24 mouse cellular contexts compared by ENCODE assay signal in genomic region chr10:92308643-92309042, GRCm38 (mm10).
DNase-seq lines count a peak whose midpoint lies in the region; ATAC-seq and TF ChIP-seq lines count a peak whose summit lies in the region.
"Had no signal": no experiment of that assay in that cellular context is flagged by ENCODE, and none has a peak within 500 bp of the region (broad histone marks: within the 10 kb centered on the region; RNA-seq: fewer than 3 reads in every experiment).

No protein-coding gene starts in this region.

- TF ChIP-seq CTCF in gastrocnemius, adult 2 months (IDR thresholded peaks at IDR 0.05), result no peak

- H3K79me2 ChIP-seq in myocyte (ENCODE audit: control insufficient read depth, insufficient read depth), result no peaks in the 10 kb centered on the region

- no peak overlapping the region for H3K4me3 ChIP-seq in gastrocnemius, adult 2 months
- H3K4me3 ChIP-seq in myocyte, result no peak overlapping the region
- H3K4me3 ChIP-seq in forebrain, embryonic 11.5 days (ENCODE audit: low read depth, low read length), result no peak overlapping the region
- H3K4me3 ChIP-seq: heart, embryonic 10.5 days; hindbrain, embryonic 10.5 days; layer of hippocampus, adult 2 months; limb, embryonic 13.5 days; liver, embryonic 13.5 days; midbrain, embryonic 13.5 days; stomach, embryonic 15.5 days had no signal

- intact Hi-C loops in gastrocnemius, adult 2 months (cut with DNase I), result loop anchor here (1.0 kb wide), 1 partner anchor 706 kb away; no protein-coding TSS in a partner anchor
- intact Hi-C loops in gastrocnemius, postnatal 36 days (cut with DNase I), result loop anchor here (2.0 kb wide), 1 partner anchor 704 kb away; no protein-coding TSS in a partner anchor
- intact Hi-C loops in heart, postnatal 25 days (cut with DNase I), result loop anchor here (2.0 to 10.0 kb wide), 4 partner anchors 344 to 1036 kb away; no protein-coding TSS in a partner anchor

- H3K4me1 ChIP-seq in forebrain, embryonic 11.5 days (replicated peaks; ENCODE audit: control insufficient read depth, insufficient read depth, low read length), result no peaks in the 10 kb centered on the region
- H3K4me1 ChIP-seq: heart, embryonic 10.5 days; hindbrain, embryonic 10.5 days; limb, embryonic 13.5 days; liver, embryonic 13.5 days; stomach, embryonic 15.5 days had no signal

- no peak for TF ChIP-seq POLR2A in myocyte (IDR thresholded peaks at IDR 0.05; ENCODE audit: insufficient read length, low read depth)

- H3K9me3 ChIP-seq in forebrain, embryonic 11.5 days (ENCODE audit: control insufficient read depth, low read length), result no peaks in the 10 kb centered on the region
- H3K9me3 ChIP-seq: heart, embryonic 10.5 days; hindbrain, embryonic 10.5 days; limb, embryonic 13.5 days; liver, embryonic 13.5 days; midbrain, embryonic 13.5 days; stomach, embryonic 15.5 days had no signal

- H3K27me3 ChIP-seq in myocyte (ENCODE audit: control insufficient read depth, insufficient read depth, insufficient read length), result no peaks in the 10 kb centered on the region
- H3K27me3 ChIP-seq in forebrain, embryonic 11.5 days (ENCODE audit: control insufficient read depth, insufficient read depth, low read length), result no peaks in the 10 kb centered on the region
- H3K27me3 ChIP-seq: limb, embryonic 13.5 days; liver, embryonic 13.5 days; midbrain, embryonic 13.5 days; stomach, embryonic 15.5 days had no signal

- no peak for ATAC-seq in forebrain, embryonic 11.5 days (replicated peaks; ENCODE audit: low FRiP score)
- ATAC-seq: forebrain, embryonic 14.5 days; hindbrain, embryonic 16.5 days; midbrain, embryonic 13.5 days had no signal

- WGBS in forebrain, embryonic 11.5 days, result 91% methylated on average over 3 of the region's 3 CpGs

- H3K4me2 ChIP-seq in myocyte (ENCODE audit: low read depth), result no peak overlapping the region
- H3K4me2 ChIP-seq in forebrain, embryonic 11.5 days (ENCODE audit: low read depth, low read length, severe bottlenecking), result no peak overlapping the region
- H3K4me2 ChIP-seq: limb, embryonic 13.5 days; liver, embryonic 13.5 days; lung, embryonic 14.5 days; midbrain, embryonic 13.5 days; stomach, embryonic 15.5 days had no signal

- H3ac ChIP-seq in myocyte (ENCODE audit: control insufficient read depth, insufficient read length), result no peak overlapping the region

- no peak overlapping the region for H3K27ac ChIP-seq in gastrocnemius, adult 2 months
- H3K27ac ChIP-seq in forebrain, embryonic 11.5 days (ENCODE audit: low read depth, low read length), result no peak overlapping the region
- H3K27ac ChIP-seq: heart, embryonic 10.5 days; hindbrain, embryonic 10.5 days; layer of hippocampus, adult 2 months; limb, embryonic 13.5 days; liver, embryonic 13.5 days; macrophage; midbrain, embryonic 13.5 days; stomach, embryonic 15.5 days had no signal

- no peak overlapping the region for H3K9ac ChIP-seq in forebrain, embryonic 11.5 days (ENCODE audit: low read length)
- H3K9ac ChIP-seq: limb, embryonic 13.5 days; liver, embryonic 13.5 days; lung, embryonic 14.5 days; midbrain, embryonic 13.5 days; stomach, embryonic 15.5 days had no signal

- peak; percentile 34 for DNase-seq in gastrocnemius, adult 2 months
- DNase-seq in gastrocnemius, postnatal 36 days, result no peak
- DNase-seq in heart, adult 9 months (ENCODE audit: low spot score in 2 of 2), result peak; percentile 2 to 5
- no peak for DNase-seq in heart, postnatal 25 days (ENCODE audit: low spot score)
- peak; percentile 37 for DNase-seq in urinary bladder, postnatal 14 days (ENCODE audit: low spot score)
- DNase-seq in urinary bladder, adult 2 months (ENCODE audit: low spot score), result no peak
- DNase-seq in forebrain, embryonic 11.5 days (ENCODE audit: low spot score), result no peak
- DNase-seq: adrenal gland, adult 8-10 months; cerebellum, adult 8-10 months; cerebellum, postnatal 36 days; gastrocnemius, postnatal 14 days; liver, embryonic 13.5 days; right cerebral cortex, postnatal 14 days had no signal

- H3K36me3 ChIP-seq in myocyte (ENCODE audit: control insufficient read depth, insufficient read depth), result no peaks in the 10 kb centered on the region
- no peaks in the 10 kb centered on the region for H3K36me3 ChIP-seq in forebrain, embryonic 11.5 days (ENCODE audit: control insufficient read depth, insufficient read depth, low read length)
- H3K36me3 ChIP-seq: heart, embryonic 10.5 days; hindbrain, embryonic 10.5 days; limb, embryonic 13.5 days; liver, embryonic 13.5 days; midbrain, embryonic 13.5 days; stomach, embryonic 15.5 days had no signal

TF ChIP-seq in myocyte, 11 proteins besides CTCF, POLR2A, EP300 and RAD21:
- no peak for TF ChIP-seq MAX (IDR thresholded peaks at IDR 0.05; ENCODE audit: low read depth)
- TF ChIP-seq SRF (IDR thresholded peaks at IDR 0.05; ENCODE audit: control insufficient read depth, insufficient read length, low read depth), result no peak
- peak; percentile 78 for TF ChIP-seq CEBPB (IDR thresholded peaks at IDR 0.05; ENCODE audit: insufficient read depth, poor library complexity, severe bottlenecking)
- TF ChIP-seq MYOG (IDR thresholded peaks at IDR 0.05; ENCODE audit: control insufficient read depth in 1 of 3, insufficient read depth in 1 of 3, insufficient read length in 2 of 3, low read depth in 2 of 3), result no peak

Comparison
In these comparisons a context has a peak if more than half of its experiments do, and no peak if none do; other contexts are left out.
1. DNase-seq: peak in gastrocnemius, adult 2 months (single experiment), heart, adult 9 months (2 of 2) and urinary bladder, postnatal 14 days (single experiment); none in gastrocnemius, postnatal 36 days (0 of 2), heart, postnatal 25 days (single experiment), urinary bladder, adult 2 months (single experiment) and forebrain, embryonic 11.5 days (single experiment).